Comparison of ENCODE assay signal across 8 mouse cellular contexts in the genomic region with DNA sequence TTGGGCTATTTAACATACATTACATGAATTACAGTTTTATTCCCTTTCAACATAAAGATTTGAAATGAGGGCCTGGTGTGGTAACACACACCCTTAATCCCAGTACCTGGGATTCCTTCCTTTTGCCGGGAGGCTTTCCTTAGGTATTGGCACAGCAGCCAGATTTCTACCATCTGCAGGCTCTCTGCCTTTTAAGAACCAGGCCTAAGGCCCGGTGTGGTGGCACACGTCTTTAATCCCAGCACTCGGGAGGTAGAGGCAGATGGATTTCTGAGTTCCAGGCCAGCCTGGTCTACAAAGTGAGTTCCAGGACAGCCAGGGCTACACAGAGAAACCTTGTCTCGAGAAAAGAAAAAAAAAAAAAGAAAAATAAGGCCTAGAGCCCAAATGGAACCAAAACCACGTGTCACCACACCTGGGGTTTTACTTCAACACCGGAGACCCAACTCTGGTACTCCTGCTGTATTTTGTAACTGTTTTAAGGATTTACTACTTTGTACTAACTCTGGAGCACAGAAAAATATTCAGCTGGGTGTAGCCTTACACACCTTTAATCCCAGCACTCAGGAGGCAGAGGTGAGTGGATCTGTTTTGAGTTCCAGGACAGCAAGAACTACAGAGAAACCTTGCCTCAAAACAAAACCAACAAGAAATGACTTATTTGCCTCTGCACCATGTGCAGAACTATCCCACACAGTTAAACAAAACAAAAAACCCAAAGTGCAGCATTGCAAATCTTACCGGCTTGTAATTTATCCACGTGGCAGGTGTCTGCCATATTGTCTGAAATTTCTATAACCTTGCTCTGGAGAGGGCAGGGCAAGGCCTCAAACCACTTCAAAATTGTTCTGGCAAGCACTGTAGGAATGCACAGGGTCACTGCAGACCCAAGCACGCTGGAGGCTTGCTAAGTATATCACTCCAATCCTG. TPM values are rescaled to one million over a fixed set of nuclear protein-coding genes. Genes with fewer than 3 reads are reported as not detected.
DNase-seq lines count a peak whose midpoint lies in the region; ATAC-seq and TF ChIP-seq lines count a peak whose summit lies in the region.

No protein-coding gene starts in this region.

- peak overlapping the region; percentile 70 for H3K9ac ChIP-seq in hindbrain, embryonic 15.5 days
- H3K9ac ChIP-seq in midbrain, postnatal 0 days (replicated peaks; ENCODE audit: low read length, poor library complexity, severe bottlenecking) = peak overlapping the region; percentile 75

- H3K9me3 ChIP-seq in hindbrain, embryonic 15.5 days = no peaks in the 10 kb centered on the region
- H3K9me3 ChIP-seq in midbrain, postnatal 0 days (ENCODE audit: low read length) = no peaks in the 10 kb centered on the region

- ATAC-seq in hindbrain, embryonic 15.5 days (ENCODE audit: low FRiP score, low read depth) = peak; percentile 15; the same call in 1 of the 2 replicates
- ATAC-seq in midbrain, postnatal 0 days (ENCODE audit: low FRiP score) = peak; percentile 41; the same call in 1 of the 2 replicates

- peak overlapping the region; percentile 81 for H3K27ac ChIP-seq in brown adipose tissue, adult 24 weeks (replicated peaks; ENCODE audit: low read depth, low read length)
- peak overlapping the region; percentile 77 for H3K27ac ChIP-seq in hindbrain, embryonic 15.5 days (replicated peaks)
- H3K27ac ChIP-seq in midbrain, postnatal 0 days (ENCODE audit: low read depth, low read length) = peak overlapping the region; percentile 81

- H3K36me3 ChIP-seq in hindbrain, embryonic 15.5 days = peaks cover 23% of the 10 kb centered on the region
- H3K36me3 ChIP-seq in midbrain, postnatal 0 days (ENCODE audit: insufficient read depth, low read length) = peaks cover 19% of the 10 kb centered on the region

- no peak for TF ChIP-seq POLR2A in lung, adult 2 months (IDR thresholded peaks at IDR 0.05; ENCODE audit: borderline replicate concordance, extremely low read depth, low read depth, low read length)

- H3K4me3 ChIP-seq in lung, adult 2 months (replicated peaks; ENCODE audit: extremely low read depth, low read depth, low read length) = peak overlapping the region; percentile 24
- H3K4me3 ChIP-seq in brown adipose tissue, adult 24 weeks (ENCODE audit: insufficient read depth, low read depth, low read length) = peak overlapping the region; percentile 73
- peak overlapping the region; percentile 60 for H3K4me3 ChIP-seq in hindbrain, embryonic 15.5 days
- H3K4me3 ChIP-seq in midbrain, postnatal 0 days (ENCODE audit: low read depth, low read length) = peak overlapping the region; percentile 51

- peak overlapping the region; percentile 95 for H3K4me2 ChIP-seq in hindbrain, embryonic 15.5 days
- H3K4me2 ChIP-seq in midbrain, postnatal 0 days (ENCODE audit: low read depth, low read length, poor library complexity, severe bottlenecking) = peak overlapping the region; percentile 85

- WGBS in lung, adult 2 months = 21% methylated on average over 10 of the region's 10 CpGs
- WGBS in hindbrain, embryonic 15.5 days = 19% methylated on average over 10 of the region's 10 CpGs
- 18% methylated on average over 10 of the region's 10 CpGs for WGBS in midbrain, postnatal 0 days

- no peak for TF ChIP-seq CTCF in lung, adult 2 months (IDR thresholded peaks at IDR 0.05; ENCODE audit: insufficient read depth, low read length)
- no peak for TF ChIP-seq CTCF in midbrain, postnatal 0 days (IDR thresholded peaks at IDR 0.05)

- no peaks in the 10 kb centered on the region for H3K27me3 ChIP-seq in hindbrain, embryonic 15.5 days
- no peaks in the 10 kb centered on the region for H3K27me3 ChIP-seq in midbrain, postnatal 0 days (ENCODE audit: insufficient read depth, low read length)

- H3K4me1 ChIP-seq in lung, adult 2 months (ENCODE audit: control insufficient read depth, insufficient read depth, low read length) = no peaks in the 10 kb centered on the region
- H3K4me1 ChIP-seq in brown adipose tissue, adult 24 weeks (ENCODE audit: control insufficient read depth, insufficient read depth, insufficient read length, low read length) = no peaks in the 10 kb centered on the region; the same call in 1 of the 2 replicates
- H3K4me1 ChIP-seq in hindbrain, embryonic 15.5 days (replicated peaks) = peaks cover 16% of the 10 kb centered on the region
- H3K4me1 ChIP-seq in midbrain, postnatal 0 days (ENCODE audit: insufficient read depth, low read length) = no peaks in the 10 kb centered on the region

- no peak for DNase-seq in lung, adult 2 months
- DNase-seq in lung, postnatal 25 days (ENCODE audit: low spot score) = no peak
- DNase-seq in midbrain, postnatal 0 days (ENCODE audit: low spot score) = no peak
- no peak for DNase-seq in frontal cortex, postnatal 10 days (ENCODE audit: low spot score in 2 of 2)
- no peak for DNase-seq in cerebellum, postnatal 4 days (ENCODE audit: low spot score in 2 of 2)
- DNase-seq in right cerebral cortex, postnatal 14 days = no peak

RNA-seq across cellular contexts. Expression of gene Myo1g, which starts 6.8 kb away (rescaled TPM):
- polyA plus RNA-seq in lung, adult 2 months (2012; rRNA removed) = 37.1 and 52.3 TPM in 2 replicates
- polyA plus RNA-seq in brown adipose tissue, adult 24 weeks (2012; ENCODE audit: insufficient read depth, insufficient read length, missing spikeins) = 0.71 and 2.9 TPM in 2 replicates
- polyA plus RNA-seq in hindbrain, embryonic 15.5 days (2015; fragmentation: Nextera tagmentation; extraction: Ambion mirVana) = 0.39 and 0.54 TPM in 2 replicates
- 0.99 and 1.5 TPM in 2 replicates for total RNA-seq in midbrain, postnatal 0 days (2014; rRNA removed)
- 0.38 and 0.62 TPM in 2 replicates for polyA plus RNA-seq in midbrain, postnatal 0 days (2015; fragmentation: Nextera tagmentation; extraction: Ambion mirVana)

RNA-seq across cellular contexts. Expression of gene Ccm2, which starts 19.2 kb away (rescaled TPM):
- 77.3 and 100 TPM in 2 replicates for polyA plus RNA-seq in lung, adult 2 months (2012; rRNA removed)
- polyA plus RNA-seq in brown adipose tissue, adult 24 weeks (2012; ENCODE audit: insufficient read depth, insufficient read length, missing spikeins) = 26.2 and 29.6 TPM in 2 replicates
- 92.2 and 95.9 TPM in 2 replicates for polyA plus RNA-seq in hindbrain, embryonic 15.5 days (2015; fragmentation: Nextera tagmentation; extraction: Ambion mirVana)
- 45.6 and 71.3 TPM in 2 replicates for total RNA-seq in midbrain, postnatal 0 days (2014; rRNA removed)
- 64.3 and 67.1 TPM in 2 replicates for polyA plus RNA-seq in midbrain, postnatal 0 days (2015; fragmentation: Nextera tagmentation; extraction: Ambion mirVana)

RNA-seq across cellular contexts. Expression of gene Purb, which starts 51.8 kb away (rescaled TPM):
- 10.7 and 11.0 TPM in 2 replicates for polyA plus RNA-seq in lung, adult 2 months (2012; rRNA removed)
- 25.2 and 39.9 TPM in 2 replicates for polyA plus RNA-seq in brown adipose tissue, adult 24 weeks (2012; ENCODE audit: insufficient read depth, insufficient read length, missing spikeins)
- 10.7 and 11.0 TPM in 2 replicates for polyA plus RNA-seq in hindbrain, embryonic 15.5 days (2015; fragmentation: Nextera tagmentation; extraction: Ambion mirVana)
- total RNA-seq in midbrain, postnatal 0 days (2014; rRNA removed) = 38.0 and 45.1 TPM in 2 replicates
- polyA plus RNA-seq in midbrain, postnatal 0 days (2015; fragmentation: Nextera tagmentation; extraction: Ambion mirVana) = 12.2 and 14.2 TPM in 2 replicates
